Mouse (Mus musculus) gastrocnemius, postnatal 4 days (tissue): Measurements from ENCODE around the gene N4bp2. TPM values are rescaled to one million over a fixed set of nuclear protein-coding genes. Genes with fewer than 3 reads are reported as not detected.

Source experiments
- DNase-seq, 2 experiments: peaks; one replicate each; pipeline ENCODE4 v3.0.0; 2021 to 2022; ENCODE audit warnings: low spot score in 2 of 2, mixed read lengths in 2 of 2
- total RNA-seq, 2 experiments: library from RNA; stranded (reverse); gene quantifications; 2 replicates each; pipeline ENCODE4 v1.2.3; 2021

Gene N4bp2
- total RNA-seq, 2 experiments from 2014 or later: 61.3 to 67.5 TPM

DNA sequence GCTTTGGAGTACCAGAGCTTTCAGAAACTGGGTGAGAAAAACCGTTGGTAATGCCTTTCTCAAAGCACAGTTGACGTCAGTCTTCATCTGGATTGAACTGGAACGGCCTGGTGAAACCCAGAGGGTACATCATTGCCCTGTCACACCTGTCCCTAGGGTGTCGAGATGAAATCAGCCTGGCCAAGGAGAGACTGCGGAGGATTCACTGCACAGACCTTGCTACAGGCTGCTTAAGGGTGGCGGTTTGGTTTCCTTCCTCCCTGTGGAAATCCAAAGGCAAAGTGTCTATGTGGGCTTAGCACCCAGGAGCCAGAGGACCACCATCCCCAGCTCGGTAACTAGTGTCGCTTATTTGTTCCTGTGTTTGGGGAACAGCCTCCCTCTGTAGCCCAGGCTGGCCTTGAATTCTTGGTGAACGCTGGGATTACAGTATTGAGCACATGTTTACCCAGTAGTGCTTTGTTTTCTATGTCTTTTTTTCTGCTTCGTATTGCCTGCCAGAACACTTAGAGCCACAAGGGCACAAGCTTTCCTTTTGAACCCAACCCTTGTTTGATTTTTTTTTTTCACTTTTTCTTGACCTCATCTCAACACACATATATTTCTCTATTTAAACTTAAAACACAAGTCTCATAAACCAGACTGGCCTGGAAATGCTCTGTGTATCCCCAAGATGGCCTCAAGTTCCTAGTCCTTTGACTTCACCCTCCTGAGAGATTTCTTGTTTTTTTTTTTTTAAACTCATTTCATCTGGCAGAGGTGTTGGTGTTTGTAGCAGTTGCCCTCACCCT lies 98.0 kb downstream of the N4bp2 start, which contains the start of gene Rhoh:
TSS of gene Rhoh (plus strand) at position 60 of the 791 bp plus-strand sequence.
- DNase-seq: no peak

- no peak for DNase-seq
These were observed 99.1 kb downstream of the N4bp2 start for GRCm38 (mm10) chr5:65862217-65862927.

- DNase-seq: no peak
These were observed 100.0 kb downstream of the N4bp2 start for GRCm38 (mm10) chr5:65863349-65863749.

GRCm38 (mm10) chr5:65864486-65864885 lies 101.2 kb downstream of the N4bp2 start:
- DNase-seq: no peak

- DNase-seq: no peak
These were observed 101.6 kb downstream of the N4bp2 start for GRCm38 (mm10) chr5:65864946-65865345.

DNA sequence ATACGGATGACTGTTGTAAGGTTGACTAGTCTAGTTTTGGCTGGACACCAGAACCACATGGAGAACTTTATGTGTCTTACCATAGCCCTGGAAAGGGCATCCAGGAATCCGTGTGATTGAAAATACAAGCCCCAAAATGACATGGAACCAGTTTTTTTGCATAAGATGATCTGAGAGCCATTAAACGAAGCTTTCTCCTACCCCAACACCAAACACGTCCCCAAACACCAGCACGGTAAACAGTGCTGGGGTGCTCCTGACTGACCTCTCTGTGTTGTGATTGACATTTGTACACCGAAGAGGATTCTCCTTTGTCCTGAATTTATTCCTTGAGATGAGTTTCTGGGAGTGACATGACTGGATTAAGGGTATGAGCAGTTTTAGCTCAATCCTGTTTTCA lies 103.3 kb downstream of the N4bp2 start:
- no peak for DNase-seq

- no peak for DNase-seq
These were observed 104.2 kb downstream of the N4bp2 start for GRCm38 (mm10) chr5:65867380-65868116.

GRCm38 (mm10) chr5:65868419-65868818 lies 105.1 kb downstream of the N4bp2 start:
- DNase-seq: no peak

DNA sequence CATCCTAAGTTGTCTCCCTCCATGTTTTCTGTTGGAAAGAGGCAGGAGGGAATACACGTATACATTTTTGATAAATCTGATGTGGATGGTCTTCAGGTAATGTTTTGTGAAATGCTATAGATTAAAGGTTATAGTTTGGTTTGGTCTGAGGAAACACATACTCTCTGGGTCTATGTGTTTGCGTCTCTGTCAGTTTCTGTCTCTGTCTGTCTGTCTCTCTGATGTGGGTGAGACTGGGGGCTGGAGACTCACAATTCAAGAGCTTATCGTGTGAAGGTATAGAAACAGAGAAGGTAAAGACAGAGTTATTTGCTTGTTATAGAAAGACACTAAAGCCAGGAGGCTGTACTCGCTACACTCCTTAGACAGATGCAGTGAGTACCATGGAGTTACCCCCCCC lies 106.3 kb downstream of the N4bp2 start:
- no peak for DNase-seq

DNA sequence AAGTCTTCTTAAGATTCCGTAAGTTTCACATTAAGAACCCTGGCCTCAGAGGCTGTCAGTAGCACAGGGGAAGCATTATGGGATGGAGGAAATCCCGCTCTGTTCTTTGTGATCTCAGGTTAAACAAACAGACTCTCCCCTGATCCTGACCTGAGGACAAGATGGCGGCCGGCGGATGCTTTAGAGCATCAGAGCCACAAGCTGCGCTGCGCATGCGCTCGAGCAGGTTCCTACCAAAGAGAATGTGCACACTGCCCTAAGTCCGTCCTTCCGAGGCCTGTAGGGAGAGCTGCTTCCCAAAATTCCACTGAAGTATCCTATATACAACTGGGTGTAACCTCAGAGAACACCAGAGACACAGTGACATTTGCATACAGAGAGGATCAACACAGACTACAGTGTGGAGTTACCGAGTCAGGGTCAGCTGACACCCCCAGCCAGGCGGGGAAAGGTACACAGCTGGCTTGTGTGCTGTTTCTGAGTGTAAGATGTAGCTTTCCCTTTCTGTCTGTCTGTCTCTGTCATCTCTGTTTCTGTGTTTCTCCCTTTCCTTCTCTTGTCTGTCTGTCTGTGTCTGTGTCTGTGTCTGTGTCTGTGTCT lies 108.1 kb downstream of the N4bp2 start:
- DNase-seq: no peak

GRCm38 (mm10) chr5:65873212-65873611 lies 109.9 kb downstream of the N4bp2 start:
- DNase-seq: no peak

- no peak for DNase-seq
These were observed 111.9 kb downstream of the N4bp2 start for GRCm38 (mm10) chr5:65875269-65875668.

DNA sequence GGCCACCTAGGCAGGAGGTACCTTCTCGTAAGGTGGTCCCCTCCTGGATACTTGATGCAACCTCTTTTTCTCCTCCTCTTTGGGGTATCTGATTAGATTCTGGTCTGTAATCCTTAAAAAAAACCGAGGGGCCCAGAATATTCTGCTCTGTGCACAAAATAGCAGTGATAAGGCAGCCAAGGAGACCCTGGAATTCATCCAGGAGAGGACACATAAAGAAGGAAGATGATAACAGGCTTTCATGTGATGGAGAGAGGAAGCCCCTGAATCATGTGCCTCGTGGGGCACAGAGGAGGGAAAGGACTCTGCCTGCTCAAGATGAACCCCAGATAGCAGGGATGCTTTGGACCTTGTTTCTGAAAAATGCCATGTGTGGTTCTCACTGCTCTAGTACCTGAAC lies 115.0 kb downstream of the N4bp2 start:
- DNase-seq: no peak

Other genes starting within 250 kb of the N4bp2 start
- 10 to 100 TPM; 63.6 to 70.2 TPM for gene Smim14, start 226.3 kb upstream of the N4bp2 start, total RNA-seq
- 10 to 100 TPM; 77.9 to 88.6 TPM for gene Ube2k, start 226.3 kb upstream of the N4bp2 start, total RNA-seq
- gene Pds5a, start 65.2 kb upstream of the N4bp2 start, total RNA-seq: 10 to 100 TPM; 84.5 to 85.6 TPM
- gene Rhoh, start 97.7 kb downstream of the N4bp2 start, total RNA-seq: 1 to 10 TPM; 1.9 to 2.4 TPM
- 10 to 100 TPM; 25.6 to 32.2 TPM for gene Chrna9, start 171.4 kb downstream of the N4bp2 start, total RNA-seq
- gene 9130230L23Rik, start 240.8 kb downstream of the N4bp2 start, total RNA-seq: under 1 TPM; 0.73 to 0.96 TPM